Mouse (Mus musculus) cerebellum, adult 18-20 months (tissue): ENCODE measurements at regions not wholly inside any gene's neighbourhood (a gene's known extent, or its start where the extent isn't known, plus 50 kb on each side); places are given as distances from the start of the nearest gene placed in this dataset.

Experiments
- DNase-seq, 2 experiments: peaks; one replicate each; pipeline ENCODE4 v3.0.0; 2021

DNA sequence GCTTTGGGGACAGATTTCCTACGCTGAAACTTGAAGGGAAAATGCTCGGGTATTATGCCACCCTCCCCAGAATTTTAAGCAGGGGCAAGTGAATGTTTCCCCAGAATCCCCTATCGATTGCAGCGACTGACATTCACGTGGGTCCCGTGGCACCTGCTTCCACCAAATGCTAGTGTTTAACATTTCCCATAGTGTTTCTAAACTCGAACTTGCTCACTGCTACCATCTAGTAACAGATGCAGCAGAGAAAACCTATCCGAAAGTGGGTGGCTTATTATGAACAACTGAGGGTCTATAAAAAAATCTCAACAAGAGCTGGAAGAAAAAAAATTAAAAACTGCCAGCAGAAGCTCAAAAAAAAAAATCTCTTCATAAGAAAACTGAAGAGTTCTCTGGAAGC lies 284.2 kb downstream of the Rnf144a start:
- DNase-seq: no peak

DNA sequence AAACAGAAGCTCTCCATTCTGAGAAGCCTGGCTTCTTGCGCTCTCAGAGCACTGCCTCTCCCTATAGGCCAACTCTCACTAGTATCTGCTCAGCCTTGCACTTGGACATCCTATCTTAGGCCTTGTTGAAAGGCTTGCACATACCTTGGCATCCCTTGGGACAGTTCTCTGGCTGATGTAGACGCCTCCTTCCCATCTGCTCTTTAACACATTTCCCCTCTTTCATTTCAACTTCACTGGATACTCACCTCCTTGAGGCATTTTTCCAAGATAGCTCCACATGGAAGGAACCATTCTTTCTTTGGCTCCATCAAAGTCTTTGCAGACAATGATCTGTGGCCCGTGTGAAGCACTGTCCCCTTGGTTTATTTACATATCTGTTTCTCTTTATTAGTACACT lies 285.0 kb downstream of the Rnf144a start:
- DNase-seq: no peak

DNA sequence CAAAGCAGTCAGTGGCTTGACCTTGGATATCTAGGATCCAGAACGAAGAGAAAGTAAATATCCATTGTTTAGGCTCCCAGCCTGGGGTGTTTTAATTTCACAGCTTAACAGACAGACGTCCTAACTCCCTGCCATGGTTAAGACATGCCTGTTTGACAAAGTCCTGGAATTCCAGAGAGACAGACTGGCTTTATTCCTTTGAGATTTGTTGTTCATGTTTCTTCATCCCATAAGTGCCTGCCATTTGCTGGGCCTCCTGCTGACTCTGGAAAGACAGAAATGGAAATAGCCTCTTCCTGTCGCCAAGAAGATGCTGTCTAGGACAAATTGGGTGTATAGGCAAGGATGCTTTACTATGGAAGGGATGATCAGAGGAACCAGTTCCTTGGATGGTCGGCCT lies 285.5 kb downstream of the Rnf144a start:
- no peak for DNase-seq

DNA sequence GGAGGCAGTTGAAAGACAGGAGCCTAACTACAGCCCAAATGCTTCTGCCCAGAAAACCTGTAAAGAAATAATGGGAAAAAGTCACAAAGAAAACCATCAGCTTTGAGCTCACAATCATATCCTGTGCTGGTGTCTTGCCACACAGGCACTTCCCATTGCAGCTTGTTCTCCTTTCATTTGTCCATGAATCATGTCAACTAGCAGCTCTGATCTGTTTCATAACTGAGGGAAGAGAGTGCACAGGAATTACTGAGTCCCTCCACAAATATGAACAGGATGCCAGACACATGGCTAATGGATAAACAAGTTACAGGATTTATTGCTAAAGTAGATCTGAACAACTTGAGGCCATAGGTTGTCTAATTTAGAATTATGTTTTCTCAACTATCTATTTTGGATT lies 286.2 kb downstream of the Rnf144a start:
- DNase-seq: no peak

DNA sequence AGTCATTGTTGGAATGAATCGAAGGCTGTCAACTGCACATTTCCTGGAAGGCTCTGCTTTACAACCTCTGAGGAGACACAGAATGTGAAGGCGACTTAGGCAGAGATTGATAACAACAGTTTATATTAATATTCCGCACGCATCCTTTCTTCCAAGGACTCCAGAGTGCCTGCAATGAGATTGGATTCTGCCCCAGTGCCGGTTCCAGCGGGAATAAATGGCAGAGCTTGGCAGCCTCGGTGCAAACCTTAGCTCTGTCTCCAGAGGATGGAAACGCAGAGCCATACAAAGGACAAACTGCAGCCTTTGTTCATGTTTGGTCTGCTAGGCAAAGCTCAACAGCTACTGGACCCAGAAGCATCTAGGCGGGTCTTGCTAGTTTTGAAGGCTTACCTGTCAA lies 288.8 kb downstream of the Rnf144a start:
- DNase-seq: no peak

DNA sequence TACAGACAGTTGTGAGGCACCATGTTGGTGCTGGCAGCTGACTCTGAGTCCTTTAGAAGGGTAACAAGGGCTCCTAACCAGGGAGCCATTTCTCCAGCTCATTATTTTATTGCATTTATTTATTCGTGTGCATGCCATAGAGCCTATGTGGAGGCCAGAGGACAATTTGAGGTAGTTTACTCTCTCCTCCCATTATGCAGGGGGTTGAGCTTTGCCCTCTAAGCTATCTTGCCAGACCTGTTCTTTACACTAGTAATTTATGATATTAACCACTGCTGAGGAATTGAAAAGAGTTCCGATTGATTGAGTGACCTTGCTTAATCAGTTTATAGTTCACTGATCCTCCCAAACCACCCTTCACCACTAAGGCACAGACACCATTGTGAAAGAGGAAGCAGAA lies 290.8 kb downstream of the Rnf144a start:
- DNase-seq: no peak

DNA sequence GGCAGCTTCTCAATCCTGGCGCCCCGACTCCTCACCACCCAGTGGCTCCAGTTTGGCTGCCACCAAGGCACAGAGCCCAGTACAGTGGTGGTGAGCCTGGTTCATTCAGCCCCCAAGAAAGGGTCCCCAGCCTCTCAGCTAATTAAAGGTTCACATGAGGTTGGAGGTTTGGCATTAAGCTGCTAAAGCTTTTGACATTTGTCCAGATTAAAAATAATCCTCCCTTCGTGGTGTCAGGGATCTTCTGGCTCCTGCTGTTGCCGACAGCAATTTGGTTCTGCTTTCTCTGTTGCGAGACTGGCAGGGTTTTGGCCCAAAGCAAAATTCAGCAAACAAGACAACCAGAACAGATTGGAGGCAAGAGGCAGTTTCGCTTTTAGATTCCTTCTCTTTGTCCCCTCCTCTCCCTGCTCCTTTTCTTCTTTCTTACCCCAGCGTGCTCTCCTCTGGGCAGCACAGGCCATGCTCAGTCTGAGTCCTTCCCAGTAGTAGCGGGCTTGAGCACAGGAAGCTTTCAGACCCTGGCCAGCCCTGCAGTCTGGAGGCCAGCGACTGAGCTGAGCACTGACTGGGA lies 299.6 kb downstream of the Rnf144a start:
- peak; percentile 40 to 44 for DNase-seq

DNA sequence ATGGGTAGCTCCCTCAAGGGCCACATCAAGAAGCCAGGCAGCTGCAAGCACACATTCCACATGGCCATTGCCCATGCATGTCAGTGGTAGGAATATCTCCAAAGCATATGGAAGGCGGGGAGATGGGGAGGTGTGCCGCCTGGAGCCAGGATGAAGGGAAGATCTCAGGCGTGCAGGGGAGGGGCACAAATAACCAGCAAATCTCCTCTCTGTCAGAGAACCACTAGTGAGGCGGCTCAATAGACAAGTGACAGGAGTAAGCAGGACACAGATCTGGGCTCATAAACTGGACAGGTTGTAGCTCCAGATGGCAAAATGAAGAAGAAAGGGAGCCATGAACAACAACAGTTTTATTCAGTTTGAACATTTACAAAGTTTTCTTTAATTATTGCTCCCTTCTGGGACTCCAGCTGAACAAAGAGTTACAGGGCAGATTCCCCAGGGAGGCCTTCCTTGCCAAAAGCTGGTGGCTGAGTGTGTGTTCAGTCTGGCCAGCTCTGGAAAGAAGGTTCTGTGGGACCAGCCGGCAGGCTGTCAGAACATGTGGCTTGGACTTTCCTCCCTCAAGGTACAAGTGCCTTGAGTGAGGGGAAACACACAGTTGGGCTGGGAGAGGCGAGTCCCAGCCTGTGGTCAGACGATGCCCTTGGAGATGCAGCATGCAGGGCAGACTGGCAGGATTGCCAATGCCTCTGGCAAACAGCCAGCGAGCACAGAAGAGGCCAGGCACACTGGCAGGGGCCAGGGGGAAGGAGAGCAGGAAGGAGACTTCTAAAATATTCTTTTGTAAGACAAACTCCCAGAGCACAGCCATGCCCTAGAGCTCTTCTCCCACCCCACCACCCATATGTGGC lies 302.7 kb downstream of the Rnf144a start:
- DNase-seq: peak; percentile 90

DNA sequence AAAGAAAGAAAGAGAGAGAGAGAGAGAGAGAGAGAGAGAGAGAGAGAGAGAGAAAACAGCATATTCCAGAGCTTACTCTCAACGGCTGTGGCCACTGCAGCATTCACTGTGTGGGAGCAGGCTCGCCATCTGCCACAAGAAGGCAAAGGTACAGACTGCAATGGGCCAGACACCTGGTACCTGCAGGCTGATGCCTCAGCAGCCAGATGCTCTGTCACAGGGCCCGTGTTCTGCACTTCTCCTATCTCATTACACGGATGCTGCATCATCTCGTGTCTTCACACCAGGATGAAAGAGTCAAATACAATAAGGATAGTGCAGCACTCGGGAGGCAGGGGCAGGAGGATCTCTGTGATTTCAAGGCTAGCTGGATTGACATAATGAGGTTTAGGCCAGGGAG lies 305.2 kb downstream of the Rnf144a start:
- peak; percentile 55 to 59 for DNase-seq

DNA sequence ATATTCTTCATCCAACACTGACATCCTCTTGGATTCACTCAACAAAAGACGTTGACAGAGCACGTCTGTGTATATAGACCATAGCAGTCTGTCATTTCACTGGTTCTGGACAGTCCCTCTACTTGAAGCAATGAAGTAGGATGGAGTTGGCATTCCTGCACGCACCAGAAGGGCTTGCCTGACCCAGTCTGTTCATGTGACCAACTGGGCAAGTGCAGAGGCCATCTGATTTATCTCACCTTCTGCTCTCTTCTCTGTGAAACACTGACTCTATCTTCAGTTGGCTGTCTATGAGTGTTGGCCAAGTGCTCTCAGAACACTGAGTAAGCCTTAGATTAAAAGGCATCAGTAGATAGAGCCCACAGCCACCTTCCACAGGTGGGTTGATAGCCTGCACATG lies 310.7 kb downstream of the Rnf144a start:
- DNase-seq: peak; percentile 59 to 68

DNA sequence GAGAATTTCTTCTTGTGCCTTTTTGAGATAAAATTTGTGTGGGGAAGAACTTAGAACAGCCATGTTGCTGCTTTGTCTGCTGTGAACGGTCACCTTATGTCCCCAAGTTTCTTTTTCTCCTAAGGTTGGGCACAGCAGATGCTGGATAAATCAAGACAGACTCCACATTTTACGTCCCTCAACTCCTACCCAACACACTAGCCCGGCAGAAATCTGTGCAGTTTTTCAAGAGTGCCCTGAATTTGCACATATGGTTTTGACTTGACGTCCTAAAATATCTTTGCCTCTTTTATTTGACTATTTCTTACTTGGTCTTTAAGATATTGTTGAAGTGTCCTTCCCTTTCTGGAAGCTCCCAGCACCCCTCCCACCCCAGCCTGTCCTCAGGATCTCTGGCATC lies 312.7 kb downstream of the Rnf144a start:
- DNase-seq: no peak

DNA sequence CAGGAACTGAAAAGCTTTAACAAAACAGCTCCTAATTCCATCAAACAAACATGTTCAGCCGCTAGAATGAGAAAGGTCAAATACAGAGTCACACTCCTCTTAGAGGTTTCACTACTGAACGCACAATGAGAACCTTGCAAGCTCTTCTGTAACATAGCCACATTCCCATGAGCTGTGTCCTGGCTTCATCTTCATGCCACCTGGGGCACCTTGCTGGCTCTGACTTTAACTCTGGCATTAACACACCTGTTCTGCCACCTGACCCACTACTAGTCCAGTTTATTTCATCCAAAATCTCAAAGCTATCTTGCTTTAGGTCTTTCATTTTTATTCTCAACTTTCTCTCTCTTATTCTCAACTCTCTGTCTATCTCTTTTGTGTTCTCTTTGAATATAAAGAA lies 314.9 kb downstream of the Rnf144a start:
- DNase-seq: peak; percentile 73 to 76

DNA sequence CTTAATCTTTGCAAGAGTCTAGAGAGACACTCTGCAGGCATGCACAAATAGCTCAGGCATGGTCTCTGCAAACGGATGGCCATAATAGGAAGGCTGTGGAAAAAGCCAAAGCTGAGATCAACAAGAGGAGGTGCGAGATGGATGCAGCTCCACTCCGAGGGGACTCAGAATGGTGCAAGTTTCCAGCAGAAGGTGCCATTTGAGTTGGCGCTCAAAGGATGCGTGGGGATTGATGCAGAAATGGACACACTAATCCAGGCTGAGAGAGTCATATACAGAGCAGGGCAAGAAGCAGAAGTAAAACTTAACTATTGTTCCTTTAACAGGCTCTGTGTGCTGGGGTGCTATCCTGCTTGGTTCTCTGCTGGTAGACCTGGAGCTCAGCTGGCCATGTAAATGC lies 315.9 kb downstream of the Rnf144a start:
- DNase-seq: no peak

DNA sequence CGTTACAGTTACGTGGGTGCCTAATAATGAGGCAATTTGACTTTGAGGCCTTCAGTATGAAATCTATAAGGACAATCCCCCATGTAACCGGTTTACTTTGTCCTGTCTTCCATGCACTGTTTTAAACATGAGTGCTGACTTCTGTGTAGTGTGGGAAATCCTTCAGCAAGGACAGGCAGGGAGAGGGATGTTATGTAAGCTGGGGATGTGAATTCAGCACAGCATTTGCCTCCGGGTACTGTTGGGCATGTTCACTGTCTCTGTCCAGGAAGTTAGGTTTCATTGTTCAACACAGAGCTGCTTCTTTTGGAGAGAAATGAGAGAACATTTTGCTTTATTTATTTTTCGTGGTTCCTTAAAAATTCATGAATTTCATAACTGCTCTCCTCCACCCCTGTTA lies 322.7 kb downstream of the Rnf144a start:
- no peak for DNase-seq

DNA sequence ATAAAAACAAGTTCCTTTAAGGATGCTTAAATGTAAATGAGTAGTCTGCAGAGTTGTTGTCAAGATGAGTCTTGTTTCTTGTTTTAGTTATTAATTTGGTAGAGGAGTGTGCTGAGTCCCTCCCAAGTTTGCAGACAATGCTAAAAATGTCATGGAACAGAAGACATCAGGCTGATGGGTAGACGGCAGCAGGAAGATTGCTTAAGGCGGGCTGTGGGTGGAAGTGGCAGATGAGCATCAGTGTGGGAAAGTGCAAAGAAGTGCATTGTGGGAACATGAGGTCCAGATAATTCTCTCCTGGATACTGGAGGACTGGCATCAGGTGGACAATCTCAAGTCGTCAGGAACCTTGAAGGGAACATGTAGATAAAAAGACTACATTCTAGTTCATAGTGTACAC lies 323.2 kb downstream of the Rnf144a start:
- no peak for DNase-seq

DNA sequence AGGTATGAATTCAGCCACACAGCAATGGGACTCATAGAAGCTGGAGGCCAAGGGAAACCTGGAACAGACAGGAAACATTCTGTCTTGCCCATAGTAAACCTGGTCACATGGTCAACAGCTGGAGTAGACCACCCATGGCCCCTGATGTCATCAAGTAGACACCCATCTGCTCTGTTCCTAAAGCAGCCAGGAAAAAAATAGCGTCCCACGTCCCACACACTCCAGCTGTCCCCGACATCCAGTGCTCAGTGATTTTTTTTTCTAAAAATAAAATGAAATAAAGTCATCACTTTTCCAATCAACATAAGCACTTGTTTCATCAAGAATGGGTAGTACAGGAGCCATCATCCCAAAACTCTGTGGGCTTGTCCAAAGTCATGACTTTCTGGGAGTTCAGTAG lies 326.7 kb downstream of the Rnf144a start:
- no peak for DNase-seq

DNA sequence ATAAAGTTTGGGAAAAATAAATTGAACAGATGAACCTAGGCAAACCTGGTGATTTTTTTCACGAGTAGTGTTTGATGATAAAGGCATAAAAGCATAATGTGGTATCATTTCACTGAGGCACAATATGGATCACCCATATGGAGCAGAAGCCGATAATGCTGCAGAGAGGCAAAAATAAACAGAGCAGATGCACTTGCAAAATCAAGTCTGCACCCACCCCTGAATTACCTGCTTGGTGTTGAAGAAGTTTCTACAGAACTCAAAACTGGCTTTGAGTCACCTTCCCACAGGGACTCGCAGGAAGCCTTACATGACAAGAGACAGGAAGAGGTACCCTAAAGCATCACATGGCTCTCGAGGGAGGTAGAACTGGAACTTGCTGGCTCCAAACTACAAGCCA lies 328.1 kb downstream of the Rnf144a start:
- DNase-seq: no peak

DNA sequence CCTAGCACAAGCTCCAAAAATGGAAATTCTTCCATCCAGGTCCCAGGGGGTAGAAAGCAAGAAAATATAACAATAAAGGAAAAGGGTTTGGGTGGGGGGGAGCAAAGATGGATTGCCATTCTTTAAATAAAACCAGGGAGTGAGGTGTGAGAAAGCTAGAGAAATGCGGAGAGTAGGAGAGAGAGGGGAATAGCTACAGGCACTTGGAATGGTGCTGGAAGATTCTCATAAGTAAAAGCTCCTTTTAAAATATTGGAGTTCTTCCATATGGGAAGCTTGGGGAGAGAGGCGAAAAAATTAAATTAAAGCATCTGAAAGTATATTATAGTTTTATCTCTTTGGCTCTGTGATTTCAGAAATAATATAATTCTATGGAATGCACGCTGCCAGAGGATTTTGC lies 328.6 kb downstream of the Rnf144a start:
- no peak for DNase-seq

DNA sequence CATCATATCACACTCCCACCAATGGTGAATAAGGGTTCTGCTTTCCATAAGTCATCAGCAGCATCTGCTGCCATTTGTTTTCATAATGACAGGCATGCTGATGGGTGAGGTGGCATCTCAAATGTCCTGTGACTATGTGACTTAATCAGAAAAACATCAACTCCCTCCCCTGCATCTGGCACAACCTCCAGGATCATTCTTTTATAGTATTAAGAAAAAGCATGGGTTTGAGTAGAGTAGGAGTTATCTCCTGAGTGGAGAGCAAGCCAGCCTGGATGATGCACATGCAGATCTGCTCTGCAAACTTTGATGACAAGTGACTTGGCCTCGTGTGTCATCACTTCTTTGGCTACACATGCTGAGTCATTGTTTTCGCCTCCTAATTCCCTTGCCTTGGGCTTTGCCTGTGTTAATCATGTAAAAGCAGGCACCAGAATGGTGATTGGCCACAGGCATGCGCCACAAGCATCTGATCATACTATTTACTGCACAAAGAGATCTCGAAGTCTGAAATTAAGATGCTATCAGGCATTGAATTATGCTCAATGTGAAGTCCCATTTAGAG lies 335.9 kb downstream of the Rnf144a start:
- DNase-seq: no peak

DNA sequence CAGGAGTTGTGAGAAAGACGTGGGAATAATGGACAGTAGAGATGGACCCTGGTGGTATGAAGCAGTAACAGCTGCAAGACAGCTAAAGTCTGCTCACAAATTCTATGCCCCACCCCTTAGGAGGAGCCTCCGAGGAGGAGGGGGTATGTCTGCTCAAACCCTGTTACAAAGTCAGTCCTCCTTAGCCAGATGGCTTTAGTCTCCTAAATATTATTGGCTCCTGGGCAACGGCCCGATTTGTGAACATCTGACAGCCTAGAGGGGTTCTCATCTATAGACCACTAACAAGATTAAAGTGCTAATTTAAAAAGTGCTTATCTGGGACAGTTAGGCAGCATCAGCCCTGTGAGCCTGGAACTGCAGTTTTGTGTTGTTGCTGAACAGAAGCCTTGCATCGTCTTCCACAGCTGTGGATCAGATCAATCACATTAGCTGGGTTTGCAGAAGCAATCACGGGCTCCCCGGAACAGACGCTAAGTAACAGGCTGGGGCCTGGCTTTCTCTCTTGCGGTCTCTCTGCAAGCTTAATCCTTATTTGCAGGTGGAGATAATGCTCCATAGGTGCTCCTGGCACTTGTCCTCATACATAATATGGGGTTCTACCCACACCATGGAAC lies 339.3 kb downstream of the Rnf144a start:
- no peak for DNase-seq

DNA sequence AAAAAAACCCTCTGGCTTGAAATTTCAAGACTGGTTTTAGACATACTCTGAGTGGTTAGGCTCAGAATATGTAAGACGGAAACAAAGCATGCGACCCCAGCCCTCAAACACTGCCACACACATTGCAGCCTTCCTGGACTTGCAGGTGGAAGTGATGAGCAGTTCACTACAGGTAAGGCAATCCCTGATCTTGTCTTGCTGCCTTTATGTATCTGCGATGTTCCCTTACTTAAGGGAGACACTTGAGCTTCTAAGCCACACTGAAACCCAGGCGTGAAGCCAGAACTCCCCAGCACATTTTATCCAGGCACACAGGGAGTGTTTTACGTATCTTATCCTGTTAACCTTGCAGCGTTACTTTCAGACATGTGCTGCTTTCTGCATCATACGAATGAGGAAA lies 342.9 kb downstream of the Rnf144a start:
- DNase-seq: no peak

DNA sequence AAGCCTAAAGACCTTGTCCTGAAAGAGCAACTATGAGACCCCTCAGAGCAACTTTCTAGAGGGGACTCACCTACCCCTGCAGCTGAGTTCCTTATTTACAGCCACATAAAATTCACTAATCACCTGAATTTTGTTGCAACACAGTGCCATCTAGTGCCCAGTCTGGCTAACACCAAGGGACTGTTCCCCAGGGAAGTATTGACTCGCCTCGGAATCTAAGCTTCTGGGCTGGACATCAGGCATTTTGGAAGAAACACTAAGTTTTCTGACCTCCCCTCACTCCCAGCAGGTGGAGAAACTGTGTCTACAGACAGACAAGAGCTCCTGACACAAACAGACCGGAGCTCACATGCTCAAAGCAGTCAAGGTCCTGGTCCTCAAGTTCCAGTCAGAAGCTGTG lies 343.4 kb downstream of the Rnf144a start:
- peak; percentile 73 to 80 for DNase-seq

DNA sequence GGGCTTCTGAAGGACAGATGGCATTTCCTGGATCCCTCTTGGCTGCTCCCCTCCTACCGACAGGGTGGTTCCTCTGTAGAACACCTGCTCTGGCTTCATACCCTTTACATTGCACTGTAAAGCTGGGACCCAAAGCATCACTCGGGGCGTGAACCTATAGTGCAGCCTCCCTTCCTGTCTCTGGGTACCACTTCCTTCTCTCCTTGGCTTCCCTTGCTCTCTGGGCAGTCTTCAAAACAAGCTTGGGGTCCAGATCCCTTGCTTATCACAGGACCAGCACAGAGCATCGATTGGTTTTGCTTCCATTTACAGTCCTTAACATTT lies 346.4 kb downstream of the Rnf144a start:
- no peak for DNase-seq
